Mouse (Mus musculus): ENCODE data around the gene Camk2d. TPM values are rescaled to one million over a fixed set of nuclear protein-coding genes. Genes with fewer than 3 reads are reported as not detected.

Camk2d gene
- polyA plus RNA-seq, 1 experiment from 2014 or later = 23.8 TPM

GRCm38 (mm10) chr3:126668123-126668522 is 72.0 kb downstream of the Camk2d start:
- Histone ChIP-seq H3K36me3 (ENCODE audit: insufficient read depth, low read length) (no peaks in the 10 kb centered on the region), H3K9ac (replicated peaks; ENCODE audit: low read length) (no peak overlapping the region), H3K27me3 (ENCODE audit: insufficient read depth, low read length) (no peaks in the 10 kb centered on the region), H3K4me1 (ENCODE audit: insufficient read depth, low read length) (peaks cover 25% of the 10 kb centered on the region), H3K4me2 (replicated peaks; ENCODE audit: low read depth, low read length) (no peak overlapping the region), H3K4me3 (ENCODE audit: low read length) (no peak overlapping the region), H3K27ac (ENCODE audit: low read length) (no peak overlapping the region), H3K9me3 (ENCODE audit: low read length) (no peaks in the 10 kb centered on the region)
- whole genome bisulfite sequencing = 73% methylated on average over 3 of the region's 3 CpGs
- no peak for ATAC-seq (ENCODE audit: low FRiP score, low TSS enrichment)

GRCm38 (mm10) chr3:126668692-126669091 is 72.6 kb downstream of the Camk2d start:
- 60% methylated on average over 10 of the region's 10 CpGs for WGBS

GRCm38 (mm10) chr3:126670413-126670812 is 74.3 kb downstream of the Camk2d start:
- peaks cover 20% of the 10 kb centered on the region for H3K4me1 ChIP-seq (ENCODE audit: insufficient read depth, low read length)
- no peaks in the 10 kb centered on the region for H3K36me3 ChIP-seq (ENCODE audit: insufficient read depth, low read length)
- ATAC-seq (ENCODE audit: low FRiP score, low TSS enrichment) = no peak
- H3K9me3 ChIP-seq (ENCODE audit: low read length) = no peaks in the 10 kb centered on the region
- H3K4me3 ChIP-seq (ENCODE audit: low read length) = no peak overlapping the region
- no peak overlapping the region for H3K4me2 ChIP-seq (replicated peaks; ENCODE audit: low read depth, low read length)
- WGBS = 83% methylated on average over 3 of the region's 3 CpGs
- no peak overlapping the region for H3K9ac ChIP-seq (replicated peaks; ENCODE audit: low read length)
- H3K27me3 ChIP-seq (ENCODE audit: insufficient read depth, low read length) = no peaks in the 10 kb centered on the region
- no peak overlapping the region for H3K27ac ChIP-seq (ENCODE audit: low read length)

More at GRCm38 (mm10) chr3:126668692-126669091, 72.6 kb downstream of the Camk2d start:
- Histone ChIP-seq H3K9me3 (ENCODE audit: low read length) (no peaks in the 10 kb centered on the region), H3K36me3 (ENCODE audit: insufficient read depth, low read length) (no peaks in the 10 kb centered on the region), H3K4me1 (ENCODE audit: insufficient read depth, low read length) (peaks cover 20% of the 10 kb centered on the region), H3K4me3 (ENCODE audit: low read length) (no peak overlapping the region), H3K4me2 (replicated peaks; ENCODE audit: low read depth, low read length) (no peak overlapping the region), H3K27ac (ENCODE audit: low read length) (no peak overlapping the region), H3K27me3 (ENCODE audit: insufficient read depth, low read length) (no peaks in the 10 kb centered on the region), H3K9ac (replicated peaks; ENCODE audit: low read length) (no peak overlapping the region)
- no peak for ATAC-seq (ENCODE audit: low FRiP score, low TSS enrichment)

GRCm38 (mm10) chr3:126671292-126671691 is 75.2 kb downstream of the Camk2d start:
- Histone ChIP-seq H3K4me2 (replicated peaks; ENCODE audit: low read depth, low read length) (no peak overlapping the region), H3K27ac (ENCODE audit: low read length) (no peak overlapping the region), H3K4me3 (ENCODE audit: low read length) (no peak overlapping the region), H3K4me1 (ENCODE audit: insufficient read depth, low read length) (peaks cover 20% of the 10 kb centered on the region), H3K9ac (replicated peaks; ENCODE audit: low read length) (no peak overlapping the region), H3K9me3 (ENCODE audit: low read length) (no peaks in the 10 kb centered on the region), H3K27me3 (ENCODE audit: insufficient read depth, low read length) (no peaks in the 10 kb centered on the region), H3K36me3 (ENCODE audit: insufficient read depth, low read length) (no peaks in the 10 kb centered on the region)
- 36% methylated on average over 6 of the region's 6 CpGs for WGBS
- ATAC-seq (ENCODE audit: low FRiP score, low TSS enrichment) = peak; percentile 61; the same call in 1 of the 2 replicates

GRCm38 (mm10) chr3:126681051-126681450 is 84.9 kb downstream of the Camk2d start:
- WGBS = 81% methylated on average over 5 of the region's 5 CpGs
- no peak overlapping the region for H3K4me3 ChIP-seq (ENCODE audit: low read length)
- no peak for ATAC-seq (ENCODE audit: low FRiP score, low TSS enrichment)
- no peak overlapping the region for H3K9ac ChIP-seq (replicated peaks; ENCODE audit: low read length)
- no peaks in the 10 kb centered on the region for H3K27me3 ChIP-seq (ENCODE audit: insufficient read depth, low read length)
- no peak overlapping the region for H3K27ac ChIP-seq (ENCODE audit: low read length)
- H3K36me3 ChIP-seq (ENCODE audit: insufficient read depth, low read length) = no peaks in the 10 kb centered on the region
- no peaks in the 10 kb centered on the region for H3K9me3 ChIP-seq (ENCODE audit: low read length)
- no peaks in the 10 kb centered on the region for H3K4me1 ChIP-seq (ENCODE audit: insufficient read depth, low read length)
- no peak overlapping the region for H3K4me2 ChIP-seq (replicated peaks; ENCODE audit: low read depth, low read length)

GRCm38 (mm10) chr3:126681996-126682395 is 85.9 kb downstream of the Camk2d start:
- 66% methylated on average over 4 of the region's 4 CpGs for WGBS
- H3K27me3 ChIP-seq (ENCODE audit: insufficient read depth, low read length) = no peaks in the 10 kb centered on the region
- H3K27ac ChIP-seq (ENCODE audit: low read length) = no peak overlapping the region
- no peak overlapping the region for H3K9ac ChIP-seq (replicated peaks; ENCODE audit: low read length)
- H3K9me3 ChIP-seq (ENCODE audit: low read length) = no peaks in the 10 kb centered on the region
- no peaks in the 10 kb centered on the region for H3K4me1 ChIP-seq (ENCODE audit: insufficient read depth, low read length)
- no peak overlapping the region for H3K4me2 ChIP-seq (replicated peaks; ENCODE audit: low read depth, low read length)
- H3K4me3 ChIP-seq (ENCODE audit: low read length) = no peak overlapping the region
- no peak for ATAC-seq (ENCODE audit: low FRiP score, low TSS enrichment)
- H3K36me3 ChIP-seq (ENCODE audit: insufficient read depth, low read length) = no peaks in the 10 kb centered on the region

- Histone ChIP-seq H3K4me1 (ENCODE audit: insufficient read depth, low read length) (no peaks in the 10 kb centered on the region), H3K9ac (replicated peaks; ENCODE audit: low read length) (no peak overlapping the region), H3K27ac (ENCODE audit: low read length) (no peak overlapping the region), H3K4me3 (ENCODE audit: low read length) (no peak overlapping the region), H3K27me3 (ENCODE audit: insufficient read depth, low read length) (no peaks in the 10 kb centered on the region), H3K9me3 (ENCODE audit: low read length) (no peaks in the 10 kb centered on the region), H3K36me3 (ENCODE audit: insufficient read depth, low read length) (no peaks in the 10 kb centered on the region), H3K4me2 (replicated peaks; ENCODE audit: low read depth, low read length) (no peak overlapping the region)
- 62% methylated on average over 6 of the region's 6 CpGs for WGBS
- no peak for ATAC-seq (ENCODE audit: low FRiP score, low TSS enrichment)
Measured at GRCm38 (mm10) chr3:126685363-126685762, 89.3 kb downstream of the Camk2d start.

- Histone ChIP-seq H3K4me1 (ENCODE audit: insufficient read depth, low read length) (peaks cover 2% of the 10 kb centered on the region), H3K4me2 (replicated peaks; ENCODE audit: low read depth, low read length) (no peak overlapping the region), H3K36me3 (ENCODE audit: insufficient read depth, low read length) (no peaks in the 10 kb centered on the region), H3K27me3 (ENCODE audit: insufficient read depth, low read length) (no peaks in the 10 kb centered on the region), H3K9ac (replicated peaks; ENCODE audit: low read length) (no peak overlapping the region), H3K4me3 (ENCODE audit: low read length) (no peak overlapping the region), H3K9me3 (ENCODE audit: low read length) (no peaks in the 10 kb centered on the region), H3K27ac (ENCODE audit: low read length) (no peak overlapping the region)
- no peak for ATAC-seq (ENCODE audit: low FRiP score, low TSS enrichment)
- 74% methylated on average over 4 of the region's 4 CpGs for WGBS
Measured at GRCm38 (mm10) chr3:126687150-126687549, 91.0 kb downstream of the Camk2d start.

- Histone ChIP-seq H3K9ac (replicated peaks; ENCODE audit: low read length) (no peak overlapping the region), H3K27ac (ENCODE audit: low read length) (no peak overlapping the region), H3K4me2 (replicated peaks; ENCODE audit: low read depth, low read length) (no peak overlapping the region), H3K4me3 (ENCODE audit: low read length) (no peak overlapping the region), H3K4me1 (ENCODE audit: insufficient read depth, low read length) (peaks cover 16% of the 10 kb centered on the region), H3K36me3 (ENCODE audit: insufficient read depth, low read length) (no peaks in the 10 kb centered on the region), H3K27me3 (ENCODE audit: insufficient read depth, low read length) (no peaks in the 10 kb centered on the region), H3K9me3 (ENCODE audit: low read length) (no peaks in the 10 kb centered on the region)
- no peak for ATAC-seq (ENCODE audit: low FRiP score, low TSS enrichment)
- WGBS = 95% methylated on average over 2 of the region's 2 CpGs
Measured at GRCm38 (mm10) chr3:126688516-126688915, 92.4 kb downstream of the Camk2d start.

GRCm38 (mm10) chr3:126690627-126691505 is 94.8 kb downstream of the Camk2d start:
- peaks cover 27% of the 10 kb centered on the region for H3K4me1 ChIP-seq (ENCODE audit: insufficient read depth, low read length)
- H3K9ac ChIP-seq (replicated peaks; ENCODE audit: low read length) = no peak overlapping the region
- no peak overlapping the region for H3K4me2 ChIP-seq (replicated peaks; ENCODE audit: low read depth, low read length)
- WGBS = 89% methylated on average over 13 of the region's 13 CpGs
- H3K27ac ChIP-seq (ENCODE audit: low read length) = no peak overlapping the region
- no peaks in the 10 kb centered on the region for H3K36me3 ChIP-seq (ENCODE audit: insufficient read depth, low read length)
- ATAC-seq (ENCODE audit: low FRiP score, low TSS enrichment) = no peak
- H3K9me3 ChIP-seq (ENCODE audit: low read length) = no peaks in the 10 kb centered on the region
- no peak overlapping the region for H3K4me3 ChIP-seq (ENCODE audit: low read length)
- H3K27me3 ChIP-seq (ENCODE audit: insufficient read depth, low read length) = no peaks in the 10 kb centered on the region

All from kidney, embryonic 16.5 days (tissue).